Mouse (Mus musculus) heart, postnatal 0 days (tissue): ENCODE results near the gene Kirrel2. TPM values are rescaled to one million over a fixed set of nuclear protein-coding genes. Genes with fewer than 3 reads are reported as not detected.

Source experiments
- ATAC-seq: fragments of 200-750 bp; cut with Nextera tagmentation; 2 replicates; pipeline ENCODE4 v1.8.0; 2017; ENCODE audit warnings: low read depth, moderate number of reproducible peaks, moderate library complexity; ENCODE audit not compliant: insufficient read depth
- DNase-seq: peaks from one replicate; pipeline ENCODE4 v3.0.0-alpha.2; 2016; ENCODE audit warnings: low spot score
- H3K27ac ChIP-seq: fragments of 300-500 bp; sonication (generic); 2 replicates; pipeline ENCODE4 v1.5.1; 2014; ENCODE audit warnings: low read depth, mild to moderate bottlenecking
- H3K27me3 ChIP-seq: fragments of 300-500 bp; sonication (generic); 2 replicates; pipeline ENCODE4 v1.6.1; 2014; ENCODE audit warnings: low read length, mixed read lengths; ENCODE audit not compliant: control insufficient read depth, insufficient read depth
- H3K36me3 ChIP-seq: fragments of 300-500 bp; sonication (generic); replicated peaks from 2 replicates; pipeline ENCODE4 v1.6.1; 2014; ENCODE audit warnings: low read length, mixed read lengths; ENCODE audit not compliant: control insufficient read depth, insufficient read depth
- H3K4me1 ChIP-seq: fragments of 300-500 bp; sonication (generic); 2 replicates; pipeline ENCODE4 v1.6.1; 2014; ENCODE audit warnings: antibody characterized with exemption; ENCODE audit not compliant: control insufficient read depth, insufficient read depth
- H3K4me2 ChIP-seq: fragments of 300-500 bp; sonication (generic); 2 replicates; pipeline ENCODE4 v1.6.1; 2014; ENCODE audit warnings: low read depth, mild to moderate bottlenecking, low read length, moderate library complexity
- H3K4me3 ChIP-seq: fragments of 300-500 bp; sonication (generic); 2 replicates; pipeline ENCODE4 v1.5.1; 2014; ENCODE audit warnings: low read depth, low read length
- H3K9ac ChIP-seq: fragments of 300-500 bp; sonication (generic); replicated peaks from 2 replicates; pipeline ENCODE4 v1.6.1; 2014; ENCODE audit warnings: low read depth, low read length, mixed read lengths
- H3K9me3 ChIP-seq: fragments of 300-500 bp; sonication (generic); replicated peaks from 2 replicates; pipeline ENCODE4 v1.6.1; 2016; ENCODE audit warnings: low read length; ENCODE audit not compliant: control insufficient read depth
- CTCF ChIP-seq: IDR thresholded peaks from 2 replicates; pipeline ENCODE4 v1.5.1; 2016; ENCODE audit warnings: antibody characterized with exemption, control low read depth, low read depth
- EP300 ChIP-seq: IDR thresholded peaks from 2 replicates; pipeline ENCODE4 v1.6.1; 2016; ENCODE audit warnings: antibody characterized with exemption, low read depth
- WGBS: fragments of 180-500 bp; shearing (Covaris S2); extraction: QIAGEN DNeasy Blood & Tissue Kit; methylation state at CpG from one replicate; pipeline ENCODE4 v1.1.7; 2014; 5-methylcytosine and 5-hydroxymethylcytosine counted together
- polyA plus RNA-seq: library from polyadenylated mRNA; unstranded; fragments of >200 nt; fragmentation: Nextera tagmentation; extraction: Ambion mirVana; gene quantifications from 2 replicates; pipeline ENCODE4 v1.2.1, GENCODE M21; 2015
- total RNA-seq: library from RNA; depleted of rRNA; stranded (reverse); fragments of >200 nt; gene quantifications from 2 replicates; pipeline ENCODE4 v1.2.3, GENCODE M21; 2014; ENCODE audit warnings: low replicate concordance

The Kirrel2 gene
- total and polyA plus RNA-seq, 2 experiments from 2014 or later: 0.15 TPM; not detected in 1

DNA sequence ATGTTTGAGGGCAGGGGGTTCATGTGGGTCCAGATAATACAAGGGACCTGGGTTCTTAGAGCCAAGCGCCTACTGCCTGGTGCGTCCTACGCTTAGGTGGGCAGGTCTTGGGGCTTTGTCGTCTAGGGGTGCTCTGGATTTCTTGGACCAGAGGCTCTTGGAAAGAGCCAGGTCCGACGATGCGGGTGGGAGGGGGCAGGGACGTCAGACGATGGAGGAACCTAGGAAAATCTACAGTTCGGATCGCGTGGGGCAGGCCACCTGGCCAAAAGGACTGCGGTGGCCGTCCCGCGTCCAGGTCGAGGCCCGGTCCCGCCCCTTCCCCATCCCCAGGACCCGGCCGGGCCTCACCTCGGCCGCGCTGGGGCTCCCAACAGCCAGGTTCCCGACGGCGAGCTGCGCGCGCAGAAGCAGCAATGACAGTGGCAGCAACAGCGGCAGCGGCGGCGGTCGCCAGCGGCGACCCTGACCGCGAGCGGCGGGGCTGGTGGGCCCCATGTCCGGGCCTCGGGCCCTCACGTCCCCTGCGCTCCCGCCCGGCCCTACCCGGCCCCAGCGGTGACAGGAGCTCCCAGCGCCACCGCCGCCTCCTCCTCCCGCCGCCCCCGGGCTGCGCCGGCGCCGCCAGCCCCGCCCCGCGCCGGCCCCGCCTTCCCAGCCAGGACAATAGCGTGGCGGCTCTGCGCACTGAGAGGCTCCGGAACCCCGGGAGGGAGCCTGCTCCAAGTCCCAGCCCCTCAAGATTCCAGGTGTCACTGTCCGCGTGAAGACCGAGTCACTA is 12.3 kb downstream of the Kirrel2 start, which contains the start of gene Aplp1:
Gene Aplp1 (minus strand): TSS at position 565 of the 781 bp plus-strand sequence.
- WGBS: under 1% methylated on average over 59 of the region's 72 CpGs
- ATAC-seq: peak; percentile 44
- DNase-seq: no peak
- H3K27me3 ChIP-seq: peaks cover 42% of the 10 kb centered on the region
- peak within 1 kb of the TSS; percentile 92 for H3K4me2 ChIP-seq
- peaks cover 6% of the 10 kb centered on the region; the same call in 1 of the 2 replicates for H3K4me1 ChIP-seq
- H3K36me3 ChIP-seq: no peaks in the 10 kb centered on the region
- H3K27ac ChIP-seq: no peak within 1 kb of the TSS
- H3K9ac ChIP-seq: peak within 1 kb of the TSS; percentile 26; the same call in 1 of the 2 replicates
- H3K4me3 ChIP-seq: peak within 1 kb of the TSS; percentile 66
- no peaks in the 10 kb centered on the region for H3K9me3 ChIP-seq
- TF ChIP-seq CTCF (no peak), EP300 (no peak)

DNA sequence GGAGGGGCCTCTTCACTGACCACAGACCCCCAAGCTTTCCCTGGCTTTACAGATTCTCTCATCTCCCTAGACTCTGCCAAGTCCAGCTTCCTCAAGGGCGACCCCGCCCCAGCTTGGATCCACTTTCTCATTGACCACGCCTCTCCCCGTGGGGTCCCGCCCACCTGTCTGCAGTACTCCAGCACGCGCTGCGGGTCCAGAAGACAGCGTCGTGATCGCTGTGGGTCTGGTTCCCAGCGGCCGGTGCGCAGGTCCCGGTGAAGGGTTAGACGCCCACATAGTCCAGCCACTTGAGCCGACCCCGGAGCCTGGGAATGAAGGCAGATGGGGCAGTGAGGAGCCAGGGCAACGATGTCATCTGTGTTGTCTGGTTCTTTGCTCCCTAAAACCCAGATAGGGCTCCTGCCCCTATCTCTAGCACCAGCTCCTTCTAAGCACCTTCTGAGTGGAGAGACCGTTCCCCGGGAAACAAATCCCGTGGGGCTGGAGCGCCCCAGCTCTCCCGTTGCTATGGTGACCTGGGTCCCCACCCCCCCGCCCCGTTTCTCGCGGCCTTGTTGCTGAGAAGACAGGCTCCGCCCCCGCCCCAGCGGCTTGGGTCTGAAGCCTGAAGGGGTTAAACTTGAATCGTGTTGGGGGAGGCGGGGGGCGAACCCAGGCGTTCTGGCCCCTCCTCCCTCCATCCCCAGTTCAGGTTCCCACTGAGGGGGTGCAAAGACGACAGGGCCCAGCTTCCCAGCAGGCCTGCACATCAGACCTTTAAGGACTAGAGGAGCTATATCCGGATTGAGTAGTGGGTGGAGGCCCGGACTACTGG is 13.1 kb downstream of the Kirrel2 start:
- WGBS: 2% methylated on average over 37 of the region's 38 CpGs
- TF ChIP-seq EP300: no peak
- TF ChIP-seq CTCF: no peak
- Histone ChIP-seq H3K4me3 (peak overlapping the region; percentile 66), H3K4me2 (peak overlapping the region; percentile 92), H3K9me3 (no peaks in the 10 kb centered on the region), H3K9ac (peak overlapping the region; percentile 26; the same call in 1 of the 2 replicates), H3K36me3 (no peaks in the 10 kb centered on the region), H3K4me1 (peaks cover 6% of the 10 kb centered on the region; the same call in 1 of the 2 replicates), H3K27ac (no peak overlapping the region), H3K27me3 (peaks cover 42% of the 10 kb centered on the region)
- DNase-seq: no peak
- ATAC-seq: no peak

DNA sequence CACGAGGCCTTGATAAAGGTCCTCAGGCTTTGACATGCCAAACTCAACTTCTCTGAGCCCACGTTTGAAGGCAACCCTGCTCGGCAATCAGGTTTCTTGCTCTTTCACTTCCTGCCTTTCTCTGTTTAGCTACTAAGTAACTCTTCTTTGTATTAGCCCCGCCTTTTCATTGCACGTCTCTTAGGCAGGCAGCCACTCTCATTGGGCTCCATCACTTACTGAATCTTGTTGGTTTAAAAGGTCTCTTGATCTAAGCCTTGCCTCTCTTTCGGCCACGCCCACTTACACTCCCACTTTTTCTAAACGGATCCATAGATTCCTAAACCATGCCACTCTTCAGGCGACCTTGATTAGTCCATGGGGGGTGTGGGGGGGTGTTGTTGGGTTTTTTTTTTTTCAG is 13.8 kb downstream of the Kirrel2 start:
- ATAC-seq (no peak), DNase-seq (no peak)
- Histone ChIP-seq H3K27me3 (peaks cover 44% of the 10 kb centered on the region), H3K4me2 (no peak overlapping the region), H3K4me3 (no peak overlapping the region), H3K4me1 (peaks cover 6% of the 10 kb centered on the region; the same call in 1 of the 2 replicates), H3K27ac (no peak overlapping the region), H3K9me3 (no peaks in the 10 kb centered on the region), H3K9ac (no peak overlapping the region), H3K36me3 (no peaks in the 10 kb centered on the region)
- TF ChIP-seq CTCF (no peak), EP300 (no peak)
- 24% methylated on average over 9 of the region's 9 CpGs for WGBS

DNA sequence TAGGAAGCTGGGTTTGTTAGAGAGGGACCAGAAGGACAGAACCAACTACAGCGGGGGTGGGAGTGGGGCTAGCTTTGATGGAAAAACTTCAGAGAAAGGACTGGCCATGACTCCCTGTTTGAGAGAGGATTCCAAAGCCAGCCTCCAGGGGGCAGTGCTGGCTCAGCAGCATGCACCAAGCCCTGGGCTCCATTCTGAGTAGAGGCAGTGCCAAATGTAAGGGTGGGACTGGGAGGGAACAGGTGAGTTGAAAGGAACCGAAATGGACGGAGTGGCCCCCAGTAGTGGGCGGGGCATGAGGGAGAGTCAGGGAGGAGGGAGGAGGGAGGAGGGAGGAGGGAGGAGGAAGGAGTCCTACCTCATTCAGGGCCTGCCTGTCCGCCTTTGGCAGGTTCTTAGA is 16.8 kb downstream of the Kirrel2 start:
- DNase-seq (no peak), ATAC-seq (no peak)
- no peaks in the 10 kb centered on the region for H3K9me3 ChIP-seq
- no peaks in the 10 kb centered on the region for H3K36me3 ChIP-seq
- 44% methylated on average over 3 of the region's 5 CpGs for WGBS
- H3K9ac ChIP-seq: no peak overlapping the region
- TF ChIP-seq EP300: no peak
- peak; percentile 62 for TF ChIP-seq CTCF
- no peak overlapping the region for H3K4me2 ChIP-seq
- no peak overlapping the region for H3K4me3 ChIP-seq
- H3K27me3 ChIP-seq: peaks cover 60% of the 10 kb centered on the region
- no peak overlapping the region for H3K27ac ChIP-seq
- peaks cover 6% of the 10 kb centered on the region; the same call in 1 of the 2 replicates for H3K4me1 ChIP-seq

DNA sequence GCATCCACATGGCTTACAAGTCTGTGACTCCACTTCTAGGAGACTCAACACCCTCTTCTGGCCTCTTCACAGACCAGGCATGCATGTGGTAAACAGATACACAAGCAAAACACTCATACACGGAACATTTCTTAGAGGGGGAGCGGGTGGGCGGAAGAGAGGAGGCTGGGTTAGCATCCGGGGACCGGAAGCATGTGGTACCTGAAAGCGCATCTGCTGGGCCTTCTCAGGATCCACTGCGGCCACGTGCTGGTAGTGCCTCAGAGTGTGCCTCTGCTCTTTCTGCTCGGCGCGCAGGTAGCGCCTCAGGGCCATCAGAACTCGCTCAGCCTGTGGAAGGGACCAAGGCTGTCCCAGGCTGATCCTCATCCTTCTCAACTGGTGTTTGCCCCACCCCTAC is 17.8 kb downstream of the Kirrel2 start:
- TF ChIP-seq EP300: no peak
- no peak for TF ChIP-seq CTCF
- no peaks in the 10 kb centered on the region for H3K9me3 ChIP-seq
- no peak overlapping the region for H3K4me3 ChIP-seq
- no peak overlapping the region for H3K9ac ChIP-seq
- peaks cover 6% of the 10 kb centered on the region; the same call in 1 of the 2 replicates for H3K4me1 ChIP-seq
- H3K27ac ChIP-seq: no peak overlapping the region
- DNase-seq: no peak
- H3K27me3 ChIP-seq: peaks cover 57% of the 10 kb centered on the region
- 76% methylated on average over 13 of the region's 13 CpGs for WGBS
- no peaks in the 10 kb centered on the region for H3K36me3 ChIP-seq
- H3K4me2 ChIP-seq: no peak overlapping the region
- no peak for ATAC-seq
